Mouse (Mus musculus): ENCODE results near the gene Tmem86a. TPM values are rescaled to one million over a fixed set of nuclear protein-coding genes. Genes with fewer than 3 reads are reported as not detected.

Tmem86a gene
- total RNA-seq (2023): 4.3 TPM

DNA sequence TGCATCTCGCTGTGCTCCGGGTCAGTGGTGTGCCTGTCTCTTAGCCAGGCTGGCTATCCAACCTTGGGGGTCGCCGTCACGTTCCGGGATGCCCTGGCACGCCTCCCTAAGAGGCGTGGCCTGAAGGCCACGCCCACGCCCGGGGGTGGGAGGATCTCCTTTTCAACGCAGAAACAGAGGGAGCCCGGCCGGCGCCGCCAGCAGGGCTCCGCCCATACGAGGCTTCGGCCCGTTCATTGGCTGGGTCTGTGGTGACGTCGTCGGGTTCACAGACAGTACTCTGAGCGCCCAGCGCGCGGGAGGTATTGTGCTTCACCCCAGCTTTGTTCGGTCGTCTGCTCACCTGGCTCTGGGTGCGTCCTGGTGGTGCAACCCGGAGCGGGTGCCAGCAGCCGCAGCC lies at the start of gene Tmem86a:
Gene Tmem86a, plus strand, starts transcription at position 236 of the 400 bp plus-strand sequence.

DNA sequence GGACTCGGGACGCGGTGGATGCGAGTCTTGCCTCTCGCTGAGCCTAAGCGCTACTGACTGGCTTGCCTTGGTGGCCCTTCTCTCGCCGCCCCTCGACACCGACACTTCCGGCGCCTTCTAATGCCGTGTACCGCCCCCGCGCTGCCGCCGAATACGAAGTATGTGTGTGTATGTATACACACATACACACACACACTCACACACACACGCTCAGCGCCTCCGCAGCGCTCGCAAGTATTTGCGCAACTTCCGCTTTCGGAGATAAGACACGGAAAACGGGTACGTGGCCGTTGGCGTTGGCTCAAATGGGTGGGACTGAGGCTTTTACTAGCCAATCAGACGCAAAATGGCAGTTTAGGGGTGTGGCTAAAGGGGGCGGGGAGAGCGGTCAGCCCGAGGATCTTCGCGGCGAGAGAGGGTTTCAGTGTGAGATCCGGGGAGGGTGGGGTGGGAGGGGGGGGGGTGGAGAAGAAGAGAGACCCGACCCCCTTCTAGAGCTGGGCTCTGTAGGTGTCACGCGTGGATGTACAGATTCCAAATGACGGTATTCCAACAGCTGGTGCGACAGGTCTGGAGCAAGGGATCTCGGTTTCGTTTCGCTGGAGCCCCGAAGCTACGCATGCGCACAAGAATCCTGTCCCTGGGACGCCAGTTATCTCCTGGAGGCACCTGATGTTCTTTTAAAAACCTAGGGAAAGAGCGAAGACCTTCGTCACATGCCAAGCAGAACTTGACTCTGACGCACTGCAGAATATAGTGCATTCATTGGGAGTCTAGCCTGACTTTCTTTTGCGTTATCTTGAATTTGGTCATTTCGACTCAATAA lies 42.0 kb upstream of the Tmem86a start, which contains the start of gene Spty2d1:
Gene Spty2d1, minus strand, starts transcription at position 244 of the 826 bp plus-strand sequence.

Other genes starting within 250 kb of the Tmem86a start
- gene Ldha, start 209.1 kb upstream of the Tmem86a start, total RNA-seq (2023): 212 TPM
- not detected for gene Ldhc, start 189.4 kb upstream of the Tmem86a start, total RNA-seq (2023)
- 54.3 TPM for gene Tsg101, start 130.6 kb upstream of the Tmem86a start, total RNA-seq (2023)
- gene Uevld, start 92.1 kb upstream of the Tmem86a start, total RNA-seq (2023): 4.4 TPM
- not detected for gene Gm9999, start 67.0 kb upstream of the Tmem86a start, total RNA-seq (2023)
- 66.1 TPM for gene Spty2d1, start 42.2 kb upstream of the Tmem86a start, total RNA-seq (2023)
- gene Ptpn5, start 83.1 kb downstream of the Tmem86a start, total RNA-seq (2023): not detected
- not detected for gene Mrgpra6, start 154.3 kb downstream of the Tmem86a start, total RNA-seq (2023)
- not detected for gene Mrgpra9, start 202.2 kb downstream of the Tmem86a start, total RNA-seq (2023)